Mouse (Mus musculus) G1E (cell line): ENCODE data around the gene Mup14. TPM values are rescaled to one million over a fixed set of nuclear protein-coding genes. Genes with fewer than 3 reads are reported as not detected.
"Not testable (repeated sequence)": the region's sequence is repeated elsewhere in the genome, so short reads cannot be mapped to it uniquely, and the experiment has no call there.

Experiments
- ATAC-seq: 2 replicates; pipeline ENCODE4 v1.8.0; 2016; ENCODE audit warnings: mild to moderate bottlenecking; ENCODE audit not compliant: insufficient number of reproducible peaks, poor library complexity, low FRiP score, severe bottlenecking; ENCODE audit errors: extremely low read depth
- DNase-seq: peaks from one replicate; pipeline ENCODE4 v3.0.0; 2012; ENCODE audit warnings: low spot score
- H3K27me3 ChIP-seq: 2 replicates; pipeline ENCODE4 v1.6.1; 2012; ENCODE audit warnings: mild to moderate bottlenecking, low read length, inconsistent platforms; ENCODE audit not compliant: insufficient read depth
- H3K36me3 ChIP-seq: replicated peaks from 2 replicates; pipeline ENCODE3; 2012; ENCODE audit warnings: mild to moderate bottlenecking, inconsistent platforms
- H3K4me1 ChIP-seq: 2 replicates; pipeline ENCODE4 v1.6.1; 2012; ENCODE audit warnings: low read depth, low read length, inconsistent platforms, mixed read lengths; ENCODE audit not compliant: insufficient read depth
- H3K4me3 ChIP-seq: 2 replicates; pipeline ENCODE4 v1.5.1; 2012; ENCODE audit warnings: low read depth, mild to moderate bottlenecking, inconsistent platforms, low read length, moderate library complexity, mixed read lengths
- H3K9me3 ChIP-seq: replicated peaks from 2 replicates; pipeline ENCODE4 v1.6.1; 2012; ENCODE audit warnings: inconsistent platforms
- polyA plus RNA-seq: library from polyadenylated mRNA; stranded (reverse); fragments of >175 nt; gene quantifications from 2 replicates; pipeline ENCODE4 v1.2.3, GENCODE M21; 2012
- total RNA-seq, 2 experiments: library from RNA; stranded (forward) in 1 of 2; stranded (reverse) in 1 of 2; fragments of 200-1000 nt in 1 of 2; fragments of >200 nt in 1 of 2; fragmentation: Nextera tagmentation in 1 of 2; gene quantifications; 2 replicates each; pipeline ENCODE4 v1.2.3; 2014 to 2017

Gene Mup14
- not detected in 2 replicates for total RNA-seq (2014; fragmentation: Nextera tagmentation)
- total RNA-seq (2017): 0.16 and 0.23 TPM in 2 replicates
- polyA plus RNA-seq: not detected in 2 replicates

- not testable (repeated sequence) for H3K4me1 ChIP-seq, H3K27me3 ChIP-seq, ATAC-seq, H3K4me3 ChIP-seq, H3K36me3 ChIP-seq, H3K9me3 ChIP-seq, DNase-seq
Observed at GRCm38 (mm10) chr4:61303900-61304299, at the start of gene Mup14. Mup14 (minus strand) TSS chr4:61304000.

- DNase-seq, H3K27me3 ChIP-seq, H3K9me3 ChIP-seq, ATAC-seq, H3K36me3 ChIP-seq, H3K4me1 ChIP-seq, H3K4me3 ChIP-seq: not testable (repeated sequence)
Observed at GRCm38 (mm10) chr4:61338108-61338507, 34.3 kb upstream of the Mup14 start.

Other genes with a start within 250 kb of the Mup14 start
- not detected in 2 replicates for gene Mup13, start 75.7 kb downstream of the Mup14 start, total RNA-seq (2014; fragmentation: Nextera tagmentation)
- gene Mup13, start 75.7 kb downstream of the Mup14 start, total RNA-seq (2017): not detected in 2 replicates
- gene Mup13, start 75.7 kb downstream of the Mup14 start, polyA plus RNA-seq: not detected in 2 replicates
- not detected in 2 replicates for gene Mup15, start 135.7 kb upstream of the Mup14 start, total RNA-seq (2014; fragmentation: Nextera tagmentation)
- not detected in 2 replicates for gene Mup15, start 135.7 kb upstream of the Mup14 start, total RNA-seq (2017)
- gene Mup15, start 135.7 kb upstream of the Mup14 start, polyA plus RNA-seq: not detected in 2 replicates
- gene Mup16, start 215.5 kb upstream of the Mup14 start, total RNA-seq (2014; fragmentation: Nextera tagmentation): not detected in 2 replicates
- gene Mup16, start 215.5 kb upstream of the Mup14 start, total RNA-seq (2017): not detected in 2 replicates
- not detected in 2 replicates for gene Mup16, start 215.5 kb upstream of the Mup14 start, polyA plus RNA-seq